Mouse (Mus musculus) hindbrain, embryonic 14.5 days (tissue): ENCODE results near the gene Nrbp1. TPM values are rescaled to one million over a fixed set of nuclear protein-coding genes. Genes with fewer than 3 reads are reported as not detected.

Source experiments
- ATAC-seq: fragments of 200-750 bp; cut with Nextera tagmentation; 2 replicates; pipeline ENCODE4 v1.8.0; 2017; ENCODE audit warnings: moderate number of reproducible peaks, mild to moderate bottlenecking, moderate TSS enrichment, moderate library complexity; ENCODE audit not compliant: low FRiP score
- DNase-seq: peaks from one replicate; pipeline ENCODE4 v3.0.0-alpha.2; 2015; ENCODE audit warnings: low spot score
- H3K27ac ChIP-seq: fragments of 300-500 bp; sonication (generic); 2 replicates; pipeline ENCODE4 v1.5.1; 2014; ENCODE audit warnings: mild to moderate bottlenecking, moderate library complexity
- H3K27me3 ChIP-seq: fragments of 300-500 bp; sonication (generic); 2 replicates; pipeline ENCODE4 v1.6.1; 2014; ENCODE audit warnings: mild to moderate bottlenecking, low read length, mixed read lengths; ENCODE audit not compliant: control insufficient read depth, insufficient read depth
- H3K36me3 ChIP-seq: fragments of 300-500 bp; sonication (generic); replicated peaks from 2 replicates; pipeline ENCODE4 v1.6.1; 2014; ENCODE audit not compliant: control insufficient read depth, insufficient read depth
- H3K4me1 ChIP-seq: fragments of 300-500 bp; sonication (generic); replicated peaks from 2 replicates; pipeline ENCODE4 v1.6.1; 2014; ENCODE audit warnings: antibody characterized with exemption, low read length, mixed read lengths; ENCODE audit not compliant: control insufficient read depth, insufficient read depth
- H3K4me2 ChIP-seq: fragments of 300-500 bp; sonication (generic); replicated peaks from 2 replicates; pipeline ENCODE4 v1.6.1; 2014; ENCODE audit warnings: mild to moderate bottlenecking, moderate library complexity
- H3K4me3 ChIP-seq: fragments of 300-500 bp; sonication (generic); replicated peaks from 2 replicates; pipeline ENCODE4 v1.5.1; 2014; ENCODE audit warnings: mild to moderate bottlenecking, low read length
- H3K9ac ChIP-seq: fragments of 300-500 bp; sonication (generic); 2 replicates; pipeline ENCODE4 v1.6.1; 2014
- H3K9me3 ChIP-seq: fragments of 300-500 bp; sonication (generic); 2 replicates; pipeline ENCODE4 v1.6.1; 2016; ENCODE audit warnings: low read length; ENCODE audit not compliant: control insufficient read depth
- WGBS: fragments of 180-500 bp; shearing (Covaris S2); extraction: QIAGEN DNeasy Blood & Tissue Kit; methylation state at CpG from one replicate; pipeline ENCODE4 v1.1.7; 2014; 5-methylcytosine and 5-hydroxymethylcytosine counted together
- polyA plus RNA-seq: library from polyadenylated mRNA; unstranded; fragments of >200 nt; fragmentation: Nextera tagmentation; extraction: Ambion mirVana; gene quantifications from 2 replicates; pipeline ENCODE4 v1.2.1, GENCODE M21; 2014

The Nrbp1 gene
- polyA plus RNA-seq: 149 and 161 TPM in 2 replicates

GRCm38 (mm10) chr5:31240637-31241521 is at the start of gene Nrbp1, which contains the start of gene Gm9970:
Gene Nrbp1 (plus strand): TSS chr5:31240864.
Gene Gm9970 (minus strand): TSS chr5:31241232.
- Histone ChIP-seq H3K9me3 (peaks cover 4% of the 10 kb centered on the region; the same call in 1 of the 2 replicates), H3K4me3 (peak within 1 kb of the TSS; percentile 99), H3K27me3 (no peaks in the 10 kb centered on the region), H3K9ac (peak within 1 kb of the TSS; percentile 94), H3K4me1 (peaks cover 8% of the 10 kb centered on the region; the same call in 1 of the 2 replicates), H3K36me3 (peaks cover 25% of the 10 kb centered on the region), H3K27ac (peak within 1 kb of the TSS; percentile 98), H3K4me2 (peak within 1 kb of the TSS; percentile 91)
- WGBS: under 1% methylated on average over 82 of the region's 103 CpGs
- ATAC-seq (peak; percentile 98), DNase-seq (peak; percentile 94)

- Histone ChIP-seq H3K9me3 (no peaks in the 10 kb centered on the region), H3K4me1 (peaks cover 20% of the 10 kb centered on the region), H3K36me3 (peaks cover 69% of the 10 kb centered on the region), H3K4me3 (peak overlapping the region; percentile 70), H3K4me2 (peak overlapping the region; percentile 78), H3K27me3 (no peaks in the 10 kb centered on the region), H3K27ac (peak overlapping the region; percentile 76), H3K9ac (peak overlapping the region; percentile 81)
- ATAC-seq (peak; percentile 59; the same call in 1 of the 2 replicates), DNase-seq (no peak)
- whole genome bisulfite sequencing: 17% methylated on average over 42 of the region's 42 CpGs
Measured at GRCm38 (mm10) chr5:31192045-31192938, 48.4 kb upstream of the Nrbp1 start.

GRCm38 (mm10) chr5:31192939-31193630 is 47.6 kb upstream of the Nrbp1 start, which contains the start of the genes Snx17 and Eif2b4:
Gene Snx17 (plus strand): TSS chr5:31193227.
Gene Eif2b4 (minus strand): TSS chr5:31193430.
- peak within 1 kb of the TSS; percentile 81 for H3K9ac ChIP-seq
- peak within 1 kb of the TSS; percentile 70 for H3K4me3 ChIP-seq
- peaks cover 20% of the 10 kb centered on the region for H3K4me1 ChIP-seq
- peak; percentile 97 for ATAC-seq
- no peaks in the 10 kb centered on the region for H3K9me3 ChIP-seq
- no peaks in the 10 kb centered on the region for H3K27me3 ChIP-seq
- WGBS: under 1% methylated on average over 46 of the region's 48 CpGs
- H3K36me3 ChIP-seq: peaks cover 69% of the 10 kb centered on the region
- DNase-seq: peak; percentile 99
- H3K27ac ChIP-seq: peak within 1 kb of the TSS; percentile 79
- peak within 1 kb of the TSS; percentile 81 for H3K4me2 ChIP-seq

- ATAC-seq: no peak
- Histone ChIP-seq H3K36me3 (peaks cover 69% of the 10 kb centered on the region), H3K9ac (peak overlapping the region; percentile 73), H3K4me3 (peak overlapping the region; percentile 70), H3K27ac (peak overlapping the region; percentile 79), H3K4me2 (peak overlapping the region; percentile 81), H3K27me3 (no peaks in the 10 kb centered on the region), H3K9me3 (no peaks in the 10 kb centered on the region), H3K4me1 (peaks cover 20% of the 10 kb centered on the region)
- 14% methylated on average over 25 of the region's 25 CpGs for WGBS
- DNase-seq: no peak
Measured at GRCm38 (mm10) chr5:31193631-31194281, 46.9 kb upstream of the Nrbp1 start.

GRCm38 (mm10) chr5:31194486-31195485 is 45.9 kb upstream of the Nrbp1 start:
- Histone ChIP-seq H3K4me3 (0 out of 2 replicates have a peak overlapping the region, but pooled peaks have one; percentile 70), H3K36me3 (peaks cover 71% of the 10 kb centered on the region), H3K9ac (no peak overlapping the region), H3K27me3 (no peaks in the 10 kb centered on the region), H3K27ac (no peak overlapping the region), H3K4me1 (peaks cover 20% of the 10 kb centered on the region), H3K9me3 (no peaks in the 10 kb centered on the region), H3K4me2 (peak overlapping the region; percentile 81; the same call in 1 of the 2 replicates)
- ATAC-seq: no peak
- no peak for DNase-seq
- WGBS: 94% methylated on average over 16 of the region's 16 CpGs

- H3K9ac ChIP-seq: no peak overlapping the region
- no peak overlapping the region for H3K4me3 ChIP-seq
- H3K9me3 ChIP-seq: peaks cover 6% of the 10 kb centered on the region; the same call in 1 of the 2 replicates
- H3K36me3 ChIP-seq: peaks cover 71% of the 10 kb centered on the region
- H3K4me2 ChIP-seq: no peak overlapping the region
- H3K4me1 ChIP-seq: peaks cover 26% of the 10 kb centered on the region
- WGBS: 93% methylated on average over 4 of the region's 4 CpGs
- ATAC-seq (no peak), DNase-seq (no peak)
- H3K27me3 ChIP-seq: no peaks in the 10 kb centered on the region
- H3K27ac ChIP-seq: no peak overlapping the region
Measured at GRCm38 (mm10) chr5:31195671-31196070, 45.0 kb upstream of the Nrbp1 start.

- 98% methylated on average over 10 of the region's 10 CpGs for WGBS
- H3K36me3 ChIP-seq: peaks cover 66% of the 10 kb centered on the region
Measured at GRCm38 (mm10) chr5:31196207-31196606, 44.5 kb upstream of the Nrbp1 start.

More at GRCm38 (mm10) chr5:31196207-31196606, 44.5 kb upstream of the Nrbp1 start:
- peaks cover 29% of the 10 kb centered on the region for H3K4me1 ChIP-seq
- H3K9ac ChIP-seq: no peak overlapping the region
- H3K27me3 ChIP-seq: no peaks in the 10 kb centered on the region
- DNase-seq: no peak
- H3K4me2 ChIP-seq: no peak overlapping the region
- H3K9me3 ChIP-seq: peaks cover 6% of the 10 kb centered on the region; the same call in 1 of the 2 replicates
- no peak for ATAC-seq
- H3K27ac ChIP-seq: no peak overlapping the region
- no peak overlapping the region for H3K4me3 ChIP-seq
